Mouse (Mus musculus): ENCODE measurements around the gene Ppfia4.

Ppfia4 gene

GRCm38 (mm10) chr1:134272754-134273250, 59.9 kb downstream of the Ppfia4 start:
- WGBS = 66% methylated on average over 5 of the region's 5 CpGs

- 86% methylated on average over 7 of the region's 7 CpGs for WGBS
Measured at GRCm38 (mm10) chr1:134270026-134270425, 62.7 kb downstream of the Ppfia4 start.

- 50% methylated on average over 2 of the region's 2 CpGs for WGBS
Measured at GRCm38 (mm10) chr1:134265797-134266196, 66.9 kb downstream of the Ppfia4 start.

- WGBS = 95% methylated on average over 6 of the region's 6 CpGs
Measured at GRCm38 (mm10) chr1:134264341-134264740, 68.4 kb downstream of the Ppfia4 start.

GRCm38 (mm10) chr1:134249681-134250080, 83.0 kb downstream of the Ppfia4 start:
- WGBS = 80% methylated on average over 1 of the region's 1 CpGs

All from cerebral cortex, adult 2 months (tissue).